Mouse (Mus musculus) lung, adult 2 months (tissue): ENCODE data around the gene Sct.

Experiments used
- CTCF ChIP-seq: fragments of 200-500 bp; IDR thresholded peaks from 2 replicates; pipeline ENCODE4 v1.5.1; 2011; ENCODE audit warnings: mild to moderate bottlenecking, low read length, control low read depth; ENCODE audit not compliant: insufficient read depth
- POLR2A ChIP-seq: fragments of 200-500 bp; IDR thresholded peaks from 2 replicates; pipeline ENCODE4 v1.6.1; 2011; ENCODE audit warnings: low read depth, mild to moderate bottlenecking, control low read depth, low read length, borderline replicate concordance; ENCODE audit errors: extremely low read depth

- no peak for TF ChIP-seq CTCF
- TF ChIP-seq POLR2A, result no peak
These were observed 15.5 kb upstream of the Sct start for GRCm38 (mm10) chr7:141294479-141294878.
